Mouse (Mus musculus): ENCODE measurements around the gene Cpt1a. TPM values are rescaled to one million over a fixed set of nuclear protein-coding genes. Genes with fewer than 3 reads are reported as not detected.
A peak's percentile ranks its signal among the peaks of the same experiment; 100 is the strongest.

The Cpt1a gene
- total RNA-seq, 2 experiments from 2014 or later: 20.5 to 23.3 TPM

DNA sequence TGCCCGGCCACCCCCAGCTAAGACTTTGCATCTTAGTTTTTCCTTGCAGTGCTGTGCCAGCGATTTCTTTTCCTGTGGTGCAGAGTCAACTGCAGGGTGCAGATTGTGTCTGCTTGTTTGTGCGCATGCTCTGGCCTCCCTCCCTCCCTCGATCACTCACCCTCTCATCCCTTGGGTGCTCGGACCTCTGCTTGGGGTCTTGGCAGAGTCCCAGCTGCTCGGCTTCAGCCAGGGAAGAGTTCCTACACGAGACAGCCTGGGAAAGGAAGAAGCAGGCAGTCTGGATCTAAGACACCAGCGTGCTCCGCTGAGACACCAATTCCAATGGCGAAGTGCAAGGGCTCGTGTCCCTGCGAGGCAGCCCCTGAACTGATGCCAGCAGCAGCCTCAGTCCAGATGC is 51.2 kb downstream of the Cpt1a start:
- DNase-seq: no peak

DNA sequence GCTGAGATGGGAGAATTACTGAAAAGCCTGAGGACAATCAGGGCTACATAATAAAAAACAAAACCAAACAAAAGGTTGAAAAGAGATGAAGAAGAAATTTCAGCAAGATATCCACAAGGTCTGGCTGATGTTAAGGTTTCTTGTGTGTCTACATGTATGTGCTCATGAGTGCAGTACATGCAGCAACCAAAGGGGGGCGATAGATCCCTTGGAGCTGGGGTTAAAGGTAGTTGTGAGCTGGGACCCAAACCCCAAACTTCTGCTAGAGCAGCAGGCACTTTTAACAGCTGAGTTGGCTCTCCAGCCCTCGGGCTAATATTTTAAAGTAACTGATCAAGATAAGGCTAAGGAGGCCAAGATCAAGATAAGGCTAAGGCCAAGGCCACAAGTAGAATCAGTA is 51.9 kb downstream of the Cpt1a start:
- DNase-seq: no peak

DNA sequence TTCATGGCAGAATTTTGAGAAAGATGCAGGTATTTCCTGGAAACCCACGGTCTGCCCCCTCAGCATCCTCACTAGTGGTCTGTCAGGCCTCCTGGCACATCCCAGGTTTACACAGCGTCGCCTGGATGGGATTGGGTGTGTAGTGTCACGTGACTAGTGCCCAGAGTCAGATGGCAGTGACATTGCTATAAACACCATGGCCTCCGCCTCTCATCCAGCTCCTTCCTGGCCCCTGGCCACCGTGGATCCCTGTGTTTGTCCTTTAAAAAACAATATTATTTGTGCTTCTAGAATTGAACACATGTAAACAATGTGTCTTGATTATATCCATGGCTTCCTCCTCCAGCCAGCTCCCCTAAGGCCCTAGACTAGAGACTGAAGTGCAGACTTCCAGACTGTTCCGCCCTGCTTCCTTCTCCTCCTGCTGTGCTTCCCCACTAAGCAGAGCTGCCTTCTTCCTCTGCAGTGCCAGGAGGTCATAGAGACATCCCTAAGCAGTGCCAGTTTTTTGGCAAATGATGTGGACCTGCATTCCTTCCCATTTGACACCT is 53.9 kb downstream of the Cpt1a start:
- DNase-seq: no peak

DNA sequence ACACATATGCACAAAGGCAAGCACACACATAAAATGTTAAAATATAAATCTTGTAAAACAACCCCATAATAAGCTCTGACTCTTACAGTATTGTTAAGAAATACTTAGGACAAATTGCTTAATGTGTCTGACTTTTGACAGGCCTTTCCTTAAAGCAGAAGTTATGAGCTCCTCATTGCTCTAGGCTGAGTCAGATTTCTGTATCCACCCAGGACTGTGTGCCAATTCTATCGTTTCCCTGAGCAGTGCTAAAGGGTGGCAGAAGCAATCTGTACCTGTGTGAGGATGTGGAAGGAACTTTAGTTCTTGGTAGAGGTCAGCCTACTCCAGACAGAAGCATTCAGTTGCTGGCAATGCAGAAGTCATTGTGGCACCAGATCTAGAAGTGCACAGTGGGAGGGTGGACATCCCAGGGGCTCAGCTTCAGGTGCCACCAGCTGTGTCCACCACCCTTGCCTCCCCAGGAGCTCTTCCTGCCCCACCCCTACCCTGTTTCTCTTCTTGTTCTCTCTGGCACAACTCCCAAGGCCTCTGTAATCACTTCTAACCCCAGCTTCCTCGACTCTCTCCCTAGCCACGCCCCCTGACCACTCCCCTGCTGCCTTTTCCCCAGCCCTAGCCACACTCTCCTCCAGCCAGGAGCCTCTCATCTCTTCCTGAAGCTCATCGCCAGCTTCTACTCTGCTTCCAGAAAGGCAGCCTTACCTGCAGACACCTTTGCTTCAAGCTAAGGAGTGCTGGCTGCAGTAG is 55.0 kb downstream of the Cpt1a start:
- no peak for DNase-seq

DNA sequence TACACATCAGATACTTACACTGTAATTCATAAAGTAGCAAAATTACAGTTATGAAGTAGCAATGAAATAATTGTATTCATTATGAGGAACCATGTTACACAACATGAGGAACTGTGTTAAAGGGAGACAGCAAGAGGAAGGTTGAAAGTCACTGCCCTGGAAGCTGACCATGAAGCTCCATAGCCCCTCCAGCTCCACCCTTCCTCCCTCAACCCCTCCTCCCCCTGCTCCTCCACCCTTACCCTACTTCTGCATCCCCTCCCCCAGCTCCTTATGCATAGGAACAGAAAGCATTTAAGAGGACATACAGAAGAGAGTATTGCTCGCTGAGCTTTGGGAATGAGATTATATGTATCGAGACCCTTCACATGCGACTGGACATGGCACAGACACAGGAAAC is 56.5 kb downstream of the Cpt1a start:
- DNase-seq: no peak

DNA sequence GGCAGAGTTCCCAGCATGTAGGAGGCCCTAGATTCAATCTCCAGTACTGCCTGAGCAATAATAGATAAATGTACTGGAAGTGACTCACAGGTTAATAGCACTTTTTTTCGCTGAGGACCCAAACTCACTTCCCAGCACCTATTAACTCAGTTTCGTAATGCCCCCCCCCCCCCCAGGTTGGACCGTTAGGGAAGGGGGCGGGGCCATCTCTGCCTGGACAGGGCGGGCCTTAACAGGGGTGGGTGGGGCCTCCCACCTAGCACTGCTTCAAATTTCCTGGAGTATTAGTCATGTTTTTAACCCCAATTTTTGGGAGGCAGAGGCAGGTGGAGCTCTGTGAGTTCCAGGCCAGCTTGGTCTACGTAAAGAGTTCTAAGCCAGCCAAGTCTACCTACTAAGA is 65.9 kb downstream of the Cpt1a start:
- no peak for DNase-seq

DNA sequence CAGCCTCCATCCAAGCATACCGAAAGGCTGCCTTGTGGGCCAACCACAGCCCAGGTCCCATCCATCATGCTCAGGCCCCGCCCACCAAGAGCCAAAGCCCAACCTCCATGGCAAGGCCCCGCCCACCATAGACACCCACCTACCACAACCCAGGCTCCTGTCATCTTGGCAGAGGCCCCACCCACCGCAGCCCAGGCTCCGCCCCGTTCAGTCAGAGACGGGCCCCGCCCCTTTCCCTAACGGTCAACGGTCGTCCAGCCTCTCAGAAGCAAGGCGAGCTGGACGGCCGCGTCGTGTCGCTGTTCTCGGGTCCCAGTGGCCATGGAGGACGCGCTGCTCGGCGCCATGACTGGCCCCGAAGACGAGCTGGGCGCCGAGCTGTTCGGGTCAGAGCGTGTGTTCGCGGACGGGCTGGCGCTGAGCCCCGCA is 66.5 kb downstream of the Cpt1a start, which contains the start of gene Tesmin:
Gene Tesmin (plus strand): TSS at position 229 of the 429 bp plus-strand sequence.
- peak; percentile 58 to 70 for DNase-seq

DNA sequence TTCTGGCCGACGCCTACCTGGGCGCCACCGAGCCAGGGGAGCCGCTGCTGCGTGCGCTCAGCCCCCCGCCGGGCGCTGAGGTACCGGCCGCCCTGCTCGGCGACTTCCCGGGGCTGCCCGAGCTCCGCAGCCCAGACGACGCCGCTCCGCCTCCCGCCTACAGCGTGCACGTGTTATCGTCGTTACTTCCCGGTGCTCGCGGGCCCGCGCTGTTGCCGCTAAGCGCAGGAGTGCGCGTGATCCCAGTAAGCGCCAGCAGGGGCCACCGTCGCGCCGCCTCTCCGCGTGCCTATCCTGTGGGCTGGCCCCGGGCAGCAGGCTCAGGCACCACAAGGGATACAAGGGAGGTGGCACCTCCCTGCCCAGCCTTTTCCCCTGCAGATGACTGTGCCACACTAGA is 67.0 kb downstream of the Cpt1a start:
- DNase-seq: peak; percentile 85 to 86

DNA sequence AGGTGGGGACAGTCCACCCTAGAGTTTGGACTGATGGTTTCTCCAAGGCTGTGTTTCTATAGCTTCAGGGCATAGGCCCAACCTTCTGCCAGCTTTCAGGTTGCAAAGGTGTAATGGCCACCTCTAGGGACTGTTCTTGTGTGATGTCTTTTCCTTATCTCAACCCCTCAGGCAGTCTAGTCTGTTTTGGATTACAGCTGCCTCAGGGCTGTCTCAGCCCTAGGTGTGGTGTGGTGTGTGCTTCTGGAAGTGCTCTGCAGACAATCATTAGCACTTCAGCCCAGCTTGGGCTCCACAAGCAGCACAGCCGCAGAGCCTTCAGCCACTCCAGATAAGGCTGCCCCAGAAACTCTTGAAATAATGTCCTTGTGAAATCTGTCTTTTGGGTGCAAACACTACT is 70.2 kb downstream of the Cpt1a start:
- no peak for DNase-seq

DNA sequence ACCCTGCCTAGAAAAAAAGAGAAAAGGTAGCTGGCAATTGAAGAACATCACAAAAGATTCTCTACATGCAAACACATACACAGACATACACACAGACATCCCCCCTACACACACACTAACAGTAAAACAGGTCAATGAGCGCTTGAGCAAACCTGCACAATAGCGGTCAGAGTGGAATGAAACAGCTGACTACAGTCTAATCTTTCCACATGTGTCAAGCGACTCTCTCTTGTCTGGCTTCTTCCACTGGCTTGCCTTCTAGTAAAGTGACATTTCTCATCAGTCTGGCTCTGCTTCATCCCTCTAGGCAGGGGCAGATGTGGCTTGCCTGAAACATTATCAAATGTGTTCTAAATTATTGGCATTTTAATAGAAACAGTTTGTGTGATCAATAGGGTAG is 72.1 kb downstream of the Cpt1a start:
- no peak for DNase-seq

DNA sequence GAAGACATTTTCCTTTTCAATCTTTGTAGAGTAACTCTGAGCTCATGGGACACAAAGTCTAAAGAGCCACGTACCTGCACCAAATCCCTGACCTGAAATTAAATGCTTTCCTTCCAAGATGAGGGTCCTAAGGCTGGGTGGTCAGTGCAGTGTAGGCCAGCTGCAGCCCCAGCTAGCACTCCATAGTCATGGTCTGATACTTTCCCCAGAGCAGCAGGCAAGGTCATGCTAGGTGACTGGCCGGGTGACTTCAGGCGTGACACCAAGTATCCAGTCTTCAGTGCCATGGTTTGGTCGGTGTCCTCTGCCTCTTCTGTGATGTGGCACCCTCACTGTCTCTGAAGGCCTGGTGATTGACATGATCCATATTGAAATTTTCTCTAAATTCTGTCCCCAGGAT is 77.9 kb downstream of the Cpt1a start:
- no peak for DNase-seq

DNA sequence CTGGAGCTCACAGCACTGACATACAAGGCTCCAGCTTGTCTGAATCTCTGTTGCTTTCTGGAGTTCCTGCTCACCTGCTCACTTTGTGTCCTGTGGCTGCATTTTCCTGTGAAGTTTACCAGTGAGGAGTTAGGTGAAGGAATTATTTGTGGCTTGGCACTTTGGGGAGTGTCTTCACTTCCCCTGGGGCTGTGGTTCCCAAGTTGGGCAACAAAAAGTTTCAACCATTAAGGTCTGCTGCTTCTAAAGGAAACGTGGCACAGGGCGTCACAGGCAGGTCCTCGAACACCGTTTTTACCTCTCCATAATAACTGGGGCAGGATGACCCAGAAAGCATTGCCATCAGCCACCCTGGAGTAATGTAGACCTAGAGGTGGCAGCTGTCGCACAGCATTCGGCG is 79.4 kb downstream of the Cpt1a start:
- no peak for DNase-seq

DNA sequence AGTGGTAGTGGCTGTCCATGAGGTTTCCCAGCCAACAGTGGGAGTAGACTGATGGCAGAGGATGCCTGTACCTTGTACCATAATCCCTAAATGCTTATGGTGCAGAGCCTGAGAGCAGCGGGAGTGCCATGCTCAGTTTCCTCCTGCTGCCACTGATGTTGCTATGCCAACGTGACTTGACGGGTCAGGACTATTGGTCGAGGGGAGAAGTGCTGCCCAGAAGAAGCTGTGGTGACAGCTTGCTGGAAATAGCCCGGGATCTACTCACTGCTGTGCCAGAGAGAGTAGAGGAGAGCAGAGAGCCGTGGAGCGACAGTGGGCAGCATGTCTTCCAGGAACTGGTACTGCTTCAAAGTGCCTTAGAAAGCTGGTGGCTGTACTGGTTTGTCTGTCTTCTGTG is 79.8 kb downstream of the Cpt1a start:
- DNase-seq: no peak

DNA sequence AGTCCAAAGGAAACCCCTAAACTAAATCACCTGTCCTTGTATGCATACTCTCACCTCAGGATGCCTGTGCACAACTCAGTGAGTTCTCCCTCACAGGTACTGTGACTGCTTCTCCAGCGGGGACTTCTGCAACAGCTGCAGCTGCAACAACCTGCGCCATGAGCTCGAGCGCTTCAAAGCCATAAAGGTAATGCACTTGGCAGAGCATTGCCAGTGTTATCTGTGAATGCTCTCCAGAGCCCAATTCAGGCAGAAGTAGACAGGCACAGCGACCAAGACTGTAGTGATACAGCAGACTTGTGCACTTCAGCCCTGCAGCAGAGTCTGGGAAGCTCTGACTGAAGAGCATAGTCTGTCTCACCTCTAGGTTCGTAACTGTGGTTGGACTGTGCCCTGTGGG is 80.3 kb downstream of the Cpt1a start:
- no peak for DNase-seq

DNA sequence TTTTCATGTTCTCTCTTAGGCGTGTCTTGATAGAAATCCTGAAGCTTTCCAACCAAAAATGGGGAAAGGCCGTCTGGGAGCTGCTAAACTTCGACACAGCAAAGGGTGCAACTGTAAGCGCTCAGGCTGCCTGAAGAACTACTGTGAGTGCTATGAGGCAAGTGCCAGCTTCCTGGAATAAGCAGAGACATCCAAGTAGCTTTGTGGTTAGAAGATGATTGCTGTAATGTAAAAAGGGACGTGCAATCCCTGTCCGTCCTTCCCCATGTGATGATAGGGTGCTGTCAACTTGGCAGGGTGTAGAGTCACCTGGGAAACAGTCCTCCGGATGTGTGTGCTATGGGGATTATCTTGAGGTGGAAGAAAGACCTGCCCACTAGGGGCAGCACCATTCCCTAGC is 81.9 kb downstream of the Cpt1a start:
- DNase-seq: no peak

DNA sequence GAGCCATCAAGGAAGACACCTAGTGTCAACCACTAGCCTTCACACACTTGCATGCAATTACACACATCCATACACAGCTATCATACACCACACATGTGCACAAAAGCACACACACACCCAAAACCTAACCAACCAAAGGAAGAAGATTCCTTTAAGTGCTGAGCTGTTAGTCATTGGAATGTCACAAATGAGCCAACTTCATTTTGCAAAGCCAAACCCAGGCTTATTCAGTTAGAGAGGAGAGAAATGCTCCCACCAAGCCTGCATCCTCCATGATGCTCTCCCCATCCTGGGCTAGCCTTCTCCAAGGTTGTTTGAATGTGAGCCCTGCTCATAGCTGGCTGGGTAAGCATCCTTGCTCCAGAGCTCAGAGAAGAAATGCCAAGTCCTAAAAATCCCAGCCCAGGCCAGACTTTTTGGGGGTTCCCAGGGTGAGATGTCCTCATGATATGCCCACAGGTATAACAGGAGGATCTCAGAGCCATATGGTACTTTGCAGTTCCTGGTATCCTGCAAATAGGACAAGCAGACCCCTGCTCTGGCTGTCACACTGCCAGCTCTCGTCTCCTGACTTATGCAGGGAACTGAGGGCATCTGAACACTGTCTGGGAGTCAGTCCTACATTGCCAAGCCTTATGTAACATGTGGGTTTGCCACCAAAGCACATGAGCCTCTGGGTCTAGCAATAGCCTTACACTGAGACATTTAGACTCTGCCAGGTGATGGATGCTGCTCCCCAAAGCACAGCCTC is 83.6 kb downstream of the Cpt1a start:
- no peak for DNase-seq

DNA sequence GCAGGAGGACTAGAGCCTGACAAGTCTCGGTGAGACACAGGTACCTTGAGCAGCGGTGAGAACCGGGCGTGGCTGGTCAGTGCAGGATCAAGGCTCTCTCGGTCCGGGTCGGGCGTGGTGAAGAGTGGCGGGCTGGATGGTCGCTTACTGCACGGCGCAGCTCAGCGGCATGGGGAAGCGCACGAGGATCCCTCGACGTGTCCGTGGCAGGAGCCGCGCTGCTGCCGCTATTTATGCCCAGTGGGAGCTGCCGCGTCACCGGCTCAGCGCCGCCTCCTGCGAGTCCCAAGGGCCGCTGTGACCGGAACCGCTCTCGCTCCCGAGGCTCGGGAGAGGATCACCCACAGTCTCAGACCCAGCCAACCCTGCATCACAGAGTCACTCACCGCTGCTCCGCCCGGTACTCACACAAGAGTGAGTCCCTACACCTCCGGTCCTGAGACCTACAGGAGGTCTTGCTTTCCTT is 92.2 kb downstream of the Cpt1a start, which contains the start of gene Gal:
Gene Gal (minus strand): TSS at position 277 of the 466 bp plus-strand sequence.
- no peak for DNase-seq

DNA sequence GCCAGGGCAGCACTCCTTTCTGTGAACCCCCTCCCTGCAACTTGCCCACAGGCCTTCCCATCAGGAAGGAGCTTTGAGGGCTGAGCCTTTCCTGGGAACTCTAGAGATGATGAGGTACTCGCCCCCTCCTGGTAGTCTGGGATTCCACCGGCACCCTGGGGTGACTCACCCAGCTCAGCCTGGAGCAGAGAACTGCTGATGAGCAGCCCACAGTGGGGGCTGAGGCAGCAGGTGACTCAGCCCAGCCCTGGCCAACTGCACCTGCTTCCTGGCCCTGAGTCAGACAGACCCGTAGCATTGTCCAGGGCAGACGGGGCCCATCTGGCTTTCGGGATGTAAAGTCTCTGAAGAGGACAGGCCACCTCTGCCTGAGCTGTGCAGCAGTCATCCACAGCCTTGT is 97.1 kb downstream of the Cpt1a start:
- no peak for DNase-seq

DNA sequence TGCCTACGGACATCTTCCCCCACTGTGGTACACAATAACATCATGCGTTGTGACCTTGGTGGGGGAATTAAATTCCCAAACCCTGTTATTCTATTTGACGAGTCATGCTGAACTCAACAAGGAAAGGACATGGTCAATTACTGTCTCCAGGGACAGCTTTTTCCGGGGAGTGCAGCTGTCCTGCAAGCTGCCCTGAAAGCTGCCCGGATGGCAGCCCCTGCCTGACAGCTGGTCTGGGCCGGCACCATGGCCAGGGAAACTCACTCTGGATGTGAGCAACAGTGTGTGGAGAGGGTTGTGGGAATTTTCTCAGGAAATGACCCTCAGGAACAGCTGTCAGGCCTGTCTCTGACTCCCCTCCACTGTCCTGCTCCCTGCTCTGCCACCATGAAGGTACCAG is 100.4 kb downstream of the Cpt1a start:
- no peak for DNase-seq

DNA sequence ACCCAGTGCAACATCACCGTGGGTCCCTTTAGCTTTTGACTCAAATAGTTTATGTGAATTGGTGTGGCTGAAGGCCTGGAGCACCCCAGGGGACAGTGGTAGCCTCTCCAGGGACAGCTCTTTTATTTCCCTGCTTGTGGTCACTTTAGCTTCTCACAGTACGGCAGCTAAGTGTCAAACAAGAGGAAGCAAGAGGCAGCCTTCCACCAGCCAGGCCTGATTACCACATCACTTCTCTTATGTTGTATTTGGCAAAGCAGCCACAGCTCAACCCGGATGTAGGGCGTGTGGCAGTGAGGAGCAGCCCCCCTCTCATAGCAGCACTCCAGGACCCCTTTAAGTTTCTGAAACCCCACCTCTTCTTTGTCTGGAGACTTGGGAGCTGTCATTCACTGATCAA is 100.8 kb downstream of the Cpt1a start:
- DNase-seq: no peak

DNA sequence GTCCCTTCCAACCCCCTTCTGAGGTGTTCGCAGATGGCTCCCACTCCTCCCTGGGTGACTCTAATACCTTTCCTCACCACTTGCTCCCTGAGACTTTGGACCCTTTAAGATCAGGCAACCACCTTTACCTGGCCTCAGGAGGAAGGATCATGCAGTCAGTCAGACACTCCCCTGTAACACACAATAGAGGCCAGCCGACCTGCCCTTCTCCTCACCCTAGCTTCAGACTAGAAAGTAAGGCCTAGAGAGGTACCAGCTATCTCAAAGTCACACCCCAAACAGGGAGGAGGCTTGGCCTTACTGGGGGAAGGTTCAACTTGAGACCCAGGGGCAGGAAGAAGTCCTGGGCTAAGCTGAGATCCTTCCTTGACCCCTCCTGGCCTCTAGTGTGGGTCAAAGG is 102.1 kb downstream of the Cpt1a start:
- DNase-seq: no peak

DNA sequence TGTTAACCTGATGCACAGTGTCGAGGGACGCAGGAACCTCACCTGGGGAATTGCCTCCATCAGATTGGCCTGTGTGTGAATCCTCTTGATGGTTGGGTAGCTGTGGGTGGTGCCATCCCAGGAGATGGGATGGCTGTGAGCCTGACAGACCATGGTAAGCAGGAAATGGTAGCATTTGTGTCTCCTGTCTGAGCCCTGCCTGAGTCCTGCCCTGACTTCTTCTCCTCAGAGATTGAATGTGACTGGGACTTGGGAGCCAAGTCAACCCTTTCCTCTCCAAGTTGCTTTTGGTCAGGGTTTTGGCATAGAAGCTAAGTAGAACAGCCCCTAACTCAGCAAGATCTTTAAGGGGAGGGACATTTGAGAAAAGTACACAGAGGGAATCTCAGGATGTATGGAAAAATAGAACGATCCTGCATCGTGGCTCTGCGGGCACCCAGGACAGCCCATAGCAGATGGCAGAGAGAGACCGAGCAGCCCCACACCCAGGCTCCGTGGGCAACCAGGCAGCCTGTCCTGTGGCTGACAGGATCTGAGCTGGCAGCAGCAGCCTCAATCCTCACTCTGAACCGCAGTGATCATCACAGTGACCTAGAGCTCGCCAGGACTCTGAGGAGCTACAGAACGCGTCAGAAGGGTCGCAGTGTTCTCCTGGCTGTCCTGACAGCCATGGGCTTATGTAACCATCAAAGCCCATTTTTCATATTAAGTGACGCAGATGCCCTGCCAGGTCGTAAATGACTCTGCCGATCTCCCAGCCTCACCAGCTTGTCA is 106.1 kb downstream of the Cpt1a start:
- DNase-seq: peak in 1 of 2 experiments; percentile 6

Measured in layer of hippocampus, postnatal 36 days (tissue).